Mouse (Mus musculus): ENCODE measurements around the gene Nacc2. TPM values are rescaled to one million over a fixed set of nuclear protein-coding genes. Genes with fewer than 3 reads are reported as not detected.

Gene Nacc2
- polyA plus RNA-seq, 1 experiment, result 15.0 TPM

GRCm38 (mm10) chr2:26122171-26123078 lies 595 bp downstream of the Nacc2 start:
- H3K27me3 ChIP-seq (ENCODE audit: control insufficient read depth, insufficient read depth, insufficient read length), result no peaks in the 10 kb centered on the region
- H3K79me2 ChIP-seq (ENCODE audit: control insufficient read depth, insufficient read depth), result peaks cover 13% of the 10 kb centered on the region
- H3K4me2 ChIP-seq (ENCODE audit: low read depth), result peak overlapping the region; percentile 93
- no peaks in the 10 kb centered on the region for H3K36me3 ChIP-seq (ENCODE audit: control insufficient read depth, insufficient read depth)
- peak overlapping the region; percentile 79 for H3ac ChIP-seq (ENCODE audit: control insufficient read depth, insufficient read length)
- H3K4me3 ChIP-seq, result peak overlapping the region; percentile 39
- TF ChIP-seq POLR2AphosphoS2 (IDR thresholded peaks at IDR 0.05; ENCODE audit: insufficient read length, low read depth) (peak; percentile 67), POLR2A (IDR thresholded peaks at IDR 0.05; ENCODE audit: insufficient read length, low read depth) (peak; percentile 74), REST (IDR thresholded peaks at IDR 0.05; ENCODE audit: insufficient read depth, insufficient read length) (no peak)

- H3K79me2 ChIP-seq (ENCODE audit: control insufficient read depth, insufficient read depth), result peaks cover 19% of the 10 kb centered on the region
- TF ChIP-seq REST (IDR thresholded peaks at IDR 0.05; ENCODE audit: insufficient read depth, insufficient read length), result no peak
- TF ChIP-seq MAX (IDR thresholded peaks at IDR 0.05; ENCODE audit: low read depth), result no peak
- TF ChIP-seq TCF3 (IDR thresholded peaks at IDR 0.05; ENCODE audit: insufficient read length, low read depth), result no peak
- TF ChIP-seq MYOG (IDR thresholded peaks at IDR 0.05; ENCODE audit: control insufficient read depth in 1 of 3, insufficient read depth in 1 of 3, insufficient read length in 2 of 3, low read depth in 2 of 3), result no peak
- no peak for TF ChIP-seq MYOD1 (IDR thresholded peaks at IDR 0.05; ENCODE audit: control insufficient read depth in 1 of 3, insufficient read length in 2 of 3, low read depth in 2 of 3)
- no peak for TF ChIP-seq POLR2AphosphoS2 (IDR thresholded peaks at IDR 0.05; ENCODE audit: insufficient read length, low read depth)
- H3K36me3 ChIP-seq (ENCODE audit: control insufficient read depth, insufficient read depth), result no peaks in the 10 kb centered on the region
- no peaks in the 10 kb centered on the region for H3K27me3 ChIP-seq (ENCODE audit: control insufficient read depth, insufficient read depth, insufficient read length)
- peak overlapping the region; percentile 88 for H3K4me2 ChIP-seq (ENCODE audit: low read depth)
- peak overlapping the region; percentile 79 for H3ac ChIP-seq (ENCODE audit: control insufficient read depth, insufficient read length)
- peak overlapping the region; percentile 39 for H3K4me3 ChIP-seq
Measured at GRCm38 (mm10) chr2:26121541-26122083, 1.4 kb downstream of the Nacc2 start.

DNA sequence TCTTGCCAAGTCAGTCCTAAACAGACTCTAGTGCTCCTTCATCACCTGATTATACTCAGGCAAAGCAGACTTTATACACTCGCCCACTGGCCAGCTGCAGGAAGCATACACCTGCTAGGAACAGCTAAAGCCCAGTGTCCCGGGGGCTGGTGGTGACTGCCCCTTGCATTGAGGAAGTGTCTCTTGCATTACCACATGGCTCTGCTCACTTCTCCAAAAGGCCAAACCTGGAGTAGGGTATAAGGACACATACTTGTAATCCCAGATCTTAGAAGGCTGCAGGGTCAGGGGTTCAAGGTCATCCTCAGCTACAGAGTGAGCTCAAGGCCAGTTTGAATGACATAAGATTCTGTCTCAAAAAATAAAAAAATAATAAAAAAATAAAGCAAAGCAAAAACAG lies 3.4 kb downstream of the Nacc2 start:
- Histone ChIP-seq H3K36me3 (ENCODE audit: control insufficient read depth, insufficient read depth) (no peaks in the 10 kb centered on the region), H3K4me3 (no peak overlapping the region), H3K4me2 (ENCODE audit: low read depth) (peak overlapping the region; percentile 76), H3K79me2 (ENCODE audit: control insufficient read depth, insufficient read depth) (peaks cover 19% of the 10 kb centered on the region), H3ac (ENCODE audit: control insufficient read depth, insufficient read length) (no peak overlapping the region), H3K27me3 (ENCODE audit: control insufficient read depth, insufficient read depth, insufficient read length) (no peaks in the 10 kb centered on the region)
- TF ChIP-seq POLR2A (IDR thresholded peaks at IDR 0.05; ENCODE audit: insufficient read length, low read depth) (no peak), USF1 (IDR thresholded peaks at IDR 0.05; ENCODE audit: low read depth) (no peak), E2F4 (IDR thresholded peaks at IDR 0.05; ENCODE audit: insufficient read depth) (no peak), MYOD1 (IDR thresholded peaks at IDR 0.05; ENCODE audit: control insufficient read depth in 1 of 3, insufficient read length in 2 of 3, low read depth in 2 of 3) (no peak), MYOG (IDR thresholded peaks at IDR 0.05; ENCODE audit: control insufficient read depth in 1 of 3, insufficient read depth in 1 of 3, insufficient read length in 2 of 3, low read depth in 2 of 3) (no peak), POLR2AphosphoS2 (IDR thresholded peaks at IDR 0.05; ENCODE audit: insufficient read length, low read depth) (no peak), TCF3 (IDR thresholded peaks at IDR 0.05; ENCODE audit: insufficient read length, low read depth) (no peak), SRF (IDR thresholded peaks at IDR 0.05; ENCODE audit: control insufficient read depth, insufficient read length, low read depth) (no peak), TCF12 (IDR thresholded peaks at IDR 0.05; ENCODE audit: insufficient read depth, poor library complexity, severe bottlenecking) (no peak), MAX (IDR thresholded peaks at IDR 0.05; ENCODE audit: low read depth) (no peak), CEBPB (IDR thresholded peaks at IDR 0.05; ENCODE audit: insufficient read depth, poor library complexity, severe bottlenecking) (no peak), REST (IDR thresholded peaks at IDR 0.05; ENCODE audit: insufficient read depth, insufficient read length) (no peak)

DNA sequence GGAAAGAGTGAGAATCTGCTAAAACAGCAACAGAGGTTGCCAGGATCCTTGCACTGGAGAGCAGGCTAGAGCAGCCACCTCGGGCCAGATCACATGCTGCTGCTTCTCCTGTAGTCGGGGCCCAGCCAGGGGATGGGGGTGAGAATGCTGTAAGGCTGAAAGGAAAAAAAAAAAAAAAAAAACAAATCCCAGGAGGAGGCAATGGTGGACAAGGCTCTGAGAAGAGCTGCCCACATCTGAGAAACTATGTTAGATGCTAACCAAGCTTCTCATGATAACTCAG lies 3.8 kb downstream of the Nacc2 start:
- Histone ChIP-seq H3K79me2 (ENCODE audit: control insufficient read depth, insufficient read depth) (peaks cover 19% of the 10 kb centered on the region), H3ac (ENCODE audit: control insufficient read depth, insufficient read length) (no peak overlapping the region), H3K4me2 (ENCODE audit: low read depth) (peak overlapping the region; percentile 76), H3K4me3 (no peak overlapping the region), H3K36me3 (ENCODE audit: control insufficient read depth, insufficient read depth) (no peaks in the 10 kb centered on the region), H3K27me3 (ENCODE audit: control insufficient read depth, insufficient read depth, insufficient read length) (no peaks in the 10 kb centered on the region)
- TF ChIP-seq TCF3 (IDR thresholded peaks at IDR 0.05; ENCODE audit: insufficient read length, low read depth), result no peak
- TF ChIP-seq USF1 (IDR thresholded peaks at IDR 0.05; ENCODE audit: low read depth), result peak; percentile 23

GRCm38 (mm10) chr2:26118584-26119309 lies 4.3 kb downstream of the Nacc2 start:
- Histone ChIP-seq H3K4me2 (ENCODE audit: low read depth) (peak overlapping the region; percentile 76), H3K36me3 (ENCODE audit: control insufficient read depth, insufficient read depth) (no peaks in the 10 kb centered on the region), H3K79me2 (ENCODE audit: control insufficient read depth, insufficient read depth) (peaks cover 19% of the 10 kb centered on the region), H3K27me3 (ENCODE audit: control insufficient read depth, insufficient read depth, insufficient read length) (no peaks in the 10 kb centered on the region), H3ac (ENCODE audit: control insufficient read depth, insufficient read length) (no peak overlapping the region), H3K4me3 (no peak overlapping the region)
- no peak for TF ChIP-seq MAX (IDR thresholded peaks at IDR 0.05; ENCODE audit: low read depth)
- peak; percentile 43 for TF ChIP-seq POLR2A (IDR thresholded peaks at IDR 0.05; ENCODE audit: insufficient read length, low read depth)
- TF ChIP-seq E2F4 (IDR thresholded peaks at IDR 0.05; ENCODE audit: insufficient read depth), result no peak
- TF ChIP-seq MYOG (IDR thresholded peaks at IDR 0.05; ENCODE audit: control insufficient read depth in 1 of 3, insufficient read depth in 1 of 3, insufficient read length in 2 of 3, low read depth in 2 of 3), result peak in 1 of 3 experiments; percentile 4
- no peak for TF ChIP-seq TCF3 (IDR thresholded peaks at IDR 0.05; ENCODE audit: insufficient read length, low read depth)
- no peak for TF ChIP-seq MYOD1 (IDR thresholded peaks at IDR 0.05; ENCODE audit: control insufficient read depth in 1 of 3, insufficient read length in 2 of 3, low read depth in 2 of 3)
- TF ChIP-seq POLR2AphosphoS2 (IDR thresholded peaks at IDR 0.05; ENCODE audit: insufficient read length, low read depth), result no peak
- TF ChIP-seq SRF (IDR thresholded peaks at IDR 0.05; ENCODE audit: control insufficient read depth, insufficient read length, low read depth), result peak; percentile 96
